ENCODE assay signal across 8 mouse cellular contexts in genomic region chr9:21409592-21410317, GRCm38 (mm10). TPM values are rescaled to one million over a fixed set of nuclear protein-coding genes. Genes with fewer than 3 reads are reported as not detected.
DNase-seq lines count a peak whose midpoint lies in the region; ATAC-seq lines count a peak whose summit lies in the region.

No protein-coding gene starts in this region.

- ATAC-seq in kidney, embryonic 16.5 days (ENCODE audit: low FRiP score, low TSS enrichment): no peak
- ATAC-seq in forebrain, embryonic 15.5 days (replicated peaks): no peak
- ATAC-seq in hindbrain, embryonic 13.5 days (ENCODE audit: low FRiP score): 0 out of 2 replicates have a peak, but pooled peaks have one; percentile 8
- peak; percentile 28; the same call in 1 of the 2 replicates for ATAC-seq in midbrain, embryonic 14.5 days (ENCODE audit: low FRiP score, low TSS enrichment)

- no peak overlapping the region for H3K4me3 ChIP-seq in kidney, embryonic 16.5 days (ENCODE audit: low read length)
- no peak overlapping the region for H3K4me3 ChIP-seq in forebrain, embryonic 15.5 days
- no peak overlapping the region for H3K4me3 ChIP-seq in hindbrain, embryonic 13.5 days
- H3K4me3 ChIP-seq in midbrain, embryonic 14.5 days (replicated peaks; ENCODE audit: low read depth, low read length): no peak overlapping the region

- peaks cover 12% of the 10 kb centered on the region; the same call in 1 of the 2 replicates for H3K4me1 ChIP-seq in kidney, embryonic 16.5 days (ENCODE audit: insufficient read depth, low read length)
- H3K4me1 ChIP-seq in forebrain, embryonic 15.5 days: peaks cover 20% of the 10 kb centered on the region
- peaks cover 25% of the 10 kb centered on the region for H3K4me1 ChIP-seq in hindbrain, embryonic 13.5 days (replicated peaks)
- H3K4me1 ChIP-seq in midbrain, embryonic 14.5 days (ENCODE audit: control insufficient read depth, insufficient read depth, low read length): peaks cover 9% of the 10 kb centered on the region; the same call in 1 of the 2 replicates

- H3K9ac ChIP-seq in kidney, embryonic 16.5 days (replicated peaks; ENCODE audit: low read length): no peak overlapping the region
- no peak overlapping the region for H3K9ac ChIP-seq in forebrain, embryonic 15.5 days (replicated peaks)
- H3K9ac ChIP-seq in hindbrain, embryonic 13.5 days: no peak overlapping the region
- no peak overlapping the region for H3K9ac ChIP-seq in midbrain, embryonic 14.5 days (replicated peaks; ENCODE audit: low read length)

- H3K27me3 ChIP-seq in kidney, embryonic 16.5 days (ENCODE audit: insufficient read depth, low read length): no peaks in the 10 kb centered on the region
- no peaks in the 10 kb centered on the region for H3K27me3 ChIP-seq in forebrain, embryonic 15.5 days
- no peaks in the 10 kb centered on the region for H3K27me3 ChIP-seq in hindbrain, embryonic 13.5 days
- no peaks in the 10 kb centered on the region for H3K27me3 ChIP-seq in midbrain, embryonic 14.5 days (ENCODE audit: control insufficient read depth, insufficient read depth, low read length)

- H3K9me3 ChIP-seq in kidney, embryonic 16.5 days (ENCODE audit: low read length): no peaks in the 10 kb centered on the region
- H3K9me3 ChIP-seq in forebrain, embryonic 15.5 days: no peaks in the 10 kb centered on the region
- H3K9me3 ChIP-seq in hindbrain, embryonic 13.5 days: no peaks in the 10 kb centered on the region
- H3K9me3 ChIP-seq in midbrain, embryonic 14.5 days (ENCODE audit: control insufficient read depth, low read length): no peaks in the 10 kb centered on the region

- 28% methylated on average over 9 of the region's 9 CpGs for WGBS in kidney, embryonic 16.5 days
- WGBS in forebrain, embryonic 15.5 days: 31% methylated on average over 9 of the region's 9 CpGs
- 38% methylated on average over 9 of the region's 9 CpGs for WGBS in hindbrain, embryonic 13.5 days
- 36% methylated on average over 9 of the region's 9 CpGs for WGBS in midbrain, embryonic 14.5 days

- H3K27ac ChIP-seq in kidney, embryonic 16.5 days (ENCODE audit: low read length): no peak overlapping the region
- peak overlapping the region; percentile 33; the same call in 1 of the 2 replicates for H3K27ac ChIP-seq in forebrain, embryonic 15.5 days (replicated peaks)
- peak overlapping the region; percentile 50; the same call in 1 of the 2 replicates for H3K27ac ChIP-seq in hindbrain, embryonic 13.5 days
- no peak overlapping the region for H3K27ac ChIP-seq in midbrain, embryonic 14.5 days (replicated peaks; ENCODE audit: low read depth, low read length)

- H3K36me3 ChIP-seq in kidney, embryonic 16.5 days (ENCODE audit: insufficient read depth, low read length): peaks cover 24% of the 10 kb centered on the region
- peaks cover 26% of the 10 kb centered on the region for H3K36me3 ChIP-seq in forebrain, embryonic 15.5 days
- peaks cover 36% of the 10 kb centered on the region for H3K36me3 ChIP-seq in hindbrain, embryonic 13.5 days
- peaks cover 35% of the 10 kb centered on the region for H3K36me3 ChIP-seq in midbrain, embryonic 14.5 days (ENCODE audit: control insufficient read depth, insufficient read depth, low read length)

- peak; percentile 77 for DNase-seq in kidney, adult 11 months
- peak; percentile 77 for DNase-seq in cerebellum, adult 11 months
- peak; percentile 58 to 68 for DNase-seq in left cerebral cortex, adult 8-10 months (ENCODE audit: low spot score in 2 of 2)
- DNase-seq in midbrain, embryonic 14.5 days: peak; percentile 89
- peak; percentile 69 to 85 for DNase-seq in spleen, adult 18-20 months

- H3K4me2 ChIP-seq in kidney, embryonic 16.5 days (replicated peaks; ENCODE audit: low read depth, low read length): no peak overlapping the region
- H3K4me2 ChIP-seq in forebrain, embryonic 15.5 days (replicated peaks): no peak overlapping the region
- H3K4me2 ChIP-seq in hindbrain, embryonic 13.5 days: no peak overlapping the region
- no peak overlapping the region for H3K4me2 ChIP-seq in midbrain, embryonic 14.5 days (ENCODE audit: low read length)

RNA-seq across cellular contexts. Expression of gene Qtrt1, which starts 1.9 kb away (rescaled TPM):
- 62.8 and 64.5 TPM in 2 replicates for polyA plus RNA-seq in kidney, embryonic 16.5 days (2015; fragmentation: Nextera tagmentation; extraction: Ambion mirVana)
- 45.7 and 49.1 TPM in 2 replicates for polyA plus RNA-seq in forebrain, embryonic 15.5 days (2015; fragmentation: Nextera tagmentation; extraction: Ambion mirVana)
- 50.6 and 54.0 TPM in 2 replicates for polyA plus RNA-seq in hindbrain, embryonic 13.5 days (2015; fragmentation: Nextera tagmentation; extraction: Ambion mirVana)
- 10 to 100 TPM; 17.0 to 28.0 (median 23.5) TPM for total RNA-seq in left cerebral cortex, adult 8-10 months (2022)
- 48.1 and 54.3 TPM in 2 replicates for polyA plus RNA-seq in midbrain, embryonic 14.5 days (2014; fragmentation: Nextera tagmentation; extraction: Ambion mirVana)

RNA-seq across cellular contexts. Expression of gene Dnm2, which starts 15.0 kb away (rescaled TPM):
- 85.7 and 92.4 TPM in 2 replicates for polyA plus RNA-seq in kidney, embryonic 16.5 days (2015; fragmentation: Nextera tagmentation; extraction: Ambion mirVana)
- 74.7 and 77.1 TPM in 2 replicates for polyA plus RNA-seq in forebrain, embryonic 15.5 days (2015; fragmentation: Nextera tagmentation; extraction: Ambion mirVana)
- polyA plus RNA-seq in hindbrain, embryonic 13.5 days (2015; fragmentation: Nextera tagmentation; extraction: Ambion mirVana): 64.9 and 72.1 TPM in 2 replicates
- 10 to 100 TPM; 49.5 to 64.9 (median 60.9) TPM for total RNA-seq in left cerebral cortex, adult 8-10 months (2022)
- 54.5 and 56.7 TPM in 2 replicates for polyA plus RNA-seq in midbrain, embryonic 14.5 days (2014; fragmentation: Nextera tagmentation; extraction: Ambion mirVana)

RNA-seq across cellular contexts. Expression of gene Ilf3, which starts 42.1 kb away (rescaled TPM):
- 208 and 220 TPM in 2 replicates for polyA plus RNA-seq in kidney, embryonic 16.5 days (2015; fragmentation: Nextera tagmentation; extraction: Ambion mirVana)
- 306 and 307 TPM in 2 replicates for polyA plus RNA-seq in forebrain, embryonic 15.5 days (2015; fragmentation: Nextera tagmentation; extraction: Ambion mirVana)
- 253 and 276 TPM in 2 replicates for polyA plus RNA-seq in hindbrain, embryonic 13.5 days (2015; fragmentation: Nextera tagmentation; extraction: Ambion mirVana)
- total RNA-seq in left cerebral cortex, adult 8-10 months (2022): 10 to 100 TPM; 90.2 to 93.1 (median 91.0) TPM
- polyA plus RNA-seq in midbrain, embryonic 14.5 days (2014; fragmentation: Nextera tagmentation; extraction: Ambion mirVana): 212 and 267 TPM in 2 replicates

Comparison
In these comparisons a context has a peak if more than half of its experiments do, and no peak if none do; other contexts are left out.
1. ATAC-seq: peak in hindbrain, embryonic 13.5 days (single experiment) and midbrain, embryonic 14.5 days (single experiment); none in kidney, embryonic 16.5 days (single experiment) and forebrain, embryonic 15.5 days (single experiment).
2. H3K27ac ChIP-seq: peak in forebrain, embryonic 15.5 days (single experiment) and hindbrain, embryonic 13.5 days (single experiment); none in kidney, embryonic 16.5 days (single experiment) and midbrain, embryonic 14.5 days (single experiment).
3. Peak in every context shown above with its lines, with median percentiles within 50 percentile points of each other: DNase-seq.